Mouse (Mus musculus) C2C12 (cell line): ENCODE results near the gene Lef1.

ENCODE experiments used
- CTCF ChIP-seq: IDR thresholded peaks from one replicate; pipeline ENCODE4 v1.5.1; 2011; ENCODE audit not compliant: control insufficient read depth, insufficient read depth, insufficient read length
- MYOD1 ChIP-seq: IDR thresholded peaks from one replicate; pipeline ENCODE4 v1.6.1; 2011; ENCODE audit warnings: low read depth; ENCODE audit not compliant: control insufficient read depth, insufficient read length

- TF ChIP-seq MYOD1 (no peak), CTCF (no peak)
Observed at GRCm38 (mm10) chr3:131159204-131159760, 49.0 kb downstream of the Lef1 start.
